Mouse (Mus musculus): Measurements from ENCODE around the gene Dpp6.

Dpp6 gene

DNA sequence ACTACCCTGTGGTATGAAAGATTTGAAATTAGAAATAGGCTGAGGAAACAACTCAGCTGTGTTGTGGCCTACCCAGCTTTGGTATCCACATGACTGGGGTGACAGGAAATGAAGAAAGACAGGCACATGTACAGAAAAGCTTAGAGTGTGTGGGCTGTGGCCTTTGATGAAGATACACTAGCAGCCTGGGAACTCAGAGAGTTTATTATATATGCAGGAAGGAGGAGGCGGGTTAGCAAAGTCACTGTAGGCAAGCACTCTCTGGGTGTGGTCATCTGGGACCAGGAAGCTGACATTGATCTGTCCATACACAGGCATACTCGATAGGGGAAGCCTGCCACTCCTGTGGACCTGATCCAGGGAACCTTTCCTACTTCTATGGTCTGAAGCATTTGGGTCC lies 487.1 kb downstream of the Dpp6 start:
- DNase-seq = no peak

DNA sequence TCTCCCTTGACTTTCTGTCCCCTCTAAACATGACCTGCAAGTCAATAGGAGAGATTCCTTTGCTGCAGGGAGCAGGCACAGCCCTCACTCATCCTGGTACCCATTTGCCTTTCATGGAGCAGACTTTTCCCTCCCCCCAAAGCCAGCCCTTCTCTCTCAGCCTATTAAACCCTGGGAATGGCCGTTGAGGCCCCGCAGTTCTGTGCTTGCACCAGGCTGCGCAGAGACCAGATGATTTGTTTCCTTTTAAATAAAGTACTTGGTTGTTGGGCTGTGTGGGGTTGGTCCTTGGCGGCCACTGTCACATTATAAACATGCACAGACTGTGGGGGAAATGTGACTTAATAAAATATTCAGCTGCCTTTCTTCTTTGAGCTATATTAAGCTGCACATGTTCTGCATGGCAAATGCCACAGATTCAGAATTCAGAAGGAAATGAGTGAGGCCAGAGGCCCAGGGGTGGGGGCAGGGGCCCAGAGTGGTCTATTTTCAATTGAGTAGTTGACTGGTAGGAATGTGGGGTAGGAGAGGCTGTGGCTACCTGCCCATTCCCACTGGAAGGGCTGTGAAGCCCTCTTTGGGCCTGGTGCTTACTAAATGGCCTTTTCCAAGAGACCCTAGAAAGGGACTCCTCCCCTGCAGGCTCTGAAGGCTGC lies 489.6 kb downstream of the Dpp6 start:
- DNase-seq = peak; percentile 25 to 57

DNA sequence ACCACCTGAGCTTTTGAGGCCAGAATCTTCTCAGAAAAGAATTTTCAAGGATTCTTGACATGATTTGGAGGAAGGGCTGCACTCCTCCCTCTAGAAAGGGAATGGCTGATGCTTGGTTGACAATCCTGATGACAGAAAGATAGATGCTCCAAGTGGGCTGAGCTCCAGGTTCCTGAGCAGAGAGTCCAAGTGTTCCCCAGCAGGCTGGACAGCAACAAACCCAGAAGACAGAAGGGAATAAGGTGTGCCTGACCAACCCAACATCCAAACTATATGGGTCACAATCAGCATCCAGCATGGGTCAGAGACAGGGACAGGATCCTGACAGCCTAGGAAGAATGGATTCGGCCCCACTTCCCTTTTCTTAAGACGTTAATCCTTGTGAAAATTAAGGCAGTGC lies 493.2 kb downstream of the Dpp6 start:
- DNase-seq = peak; percentile 40 to 57

- DNase-seq = no peak
These were observed 499.7 kb downstream of the Dpp6 start for GRCm38 (mm10) chr5:27316674-27317073.

DNA sequence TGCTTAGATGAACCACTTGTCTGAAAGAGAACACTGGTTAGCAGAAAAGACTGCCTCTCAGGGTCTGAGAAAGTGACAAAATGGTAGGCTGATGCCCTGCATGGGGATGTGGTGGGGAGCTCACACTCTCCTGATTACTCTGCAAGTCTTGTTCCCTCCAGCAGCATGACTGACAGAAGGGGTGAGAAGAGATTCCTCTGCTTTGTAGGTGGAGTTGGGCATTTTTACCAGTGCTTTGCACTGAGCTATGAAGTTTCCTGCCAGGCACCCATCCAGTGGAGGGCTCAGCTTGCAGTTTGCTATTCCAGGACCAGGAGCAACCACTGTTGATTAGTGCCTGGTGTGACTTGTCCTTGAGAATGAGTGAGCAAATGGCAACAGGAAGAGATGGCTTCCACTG lies 500.3 kb downstream of the Dpp6 start:
- DNase-seq = no peak

DNA sequence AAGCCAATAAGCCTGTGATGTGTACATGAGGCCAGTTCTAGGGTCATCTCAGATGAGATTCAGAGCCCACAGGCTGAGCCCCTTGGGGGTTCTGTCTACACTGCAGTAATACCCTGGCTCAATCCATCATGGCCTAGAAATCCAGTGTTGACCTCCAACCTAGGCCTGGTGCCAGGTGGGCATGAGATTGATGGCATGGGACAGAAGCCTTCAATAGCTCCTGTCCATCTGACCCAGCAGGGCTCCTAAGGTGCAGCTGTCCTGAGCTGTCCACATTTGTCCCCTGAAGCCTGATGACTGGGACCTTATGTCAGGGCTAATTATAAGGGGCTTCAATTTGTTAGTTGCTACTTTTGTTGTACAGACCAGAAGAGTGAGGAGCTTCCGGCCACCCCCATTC lies 500.8 kb downstream of the Dpp6 start:
- DNase-seq = peak; percentile 43 to 62

DNA sequence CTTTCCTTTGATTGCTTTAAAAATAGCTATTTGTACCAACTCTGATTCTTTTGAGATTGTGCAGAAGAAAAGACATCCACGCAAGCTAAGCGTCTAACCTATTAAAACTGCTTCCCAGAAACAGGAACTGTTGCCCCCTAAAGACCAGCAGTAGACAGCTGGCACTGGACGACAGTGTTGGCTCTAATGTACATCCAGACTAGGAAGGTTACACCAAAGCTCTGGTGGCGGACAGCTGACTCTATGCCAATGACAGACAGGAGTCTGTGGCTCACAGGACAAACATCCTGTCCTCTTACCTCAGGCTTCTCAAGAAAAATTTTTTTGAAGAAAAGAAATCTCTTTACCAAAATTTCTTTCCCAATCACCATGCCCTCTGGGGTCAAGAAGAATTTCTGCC lies 502.7 kb downstream of the Dpp6 start:
- peak; percentile 39 to 59 for DNase-seq

- no peak for DNase-seq
These were observed 506.1 kb downstream of the Dpp6 start for GRCm38 (mm10) chr5:27322895-27323792.

DNA sequence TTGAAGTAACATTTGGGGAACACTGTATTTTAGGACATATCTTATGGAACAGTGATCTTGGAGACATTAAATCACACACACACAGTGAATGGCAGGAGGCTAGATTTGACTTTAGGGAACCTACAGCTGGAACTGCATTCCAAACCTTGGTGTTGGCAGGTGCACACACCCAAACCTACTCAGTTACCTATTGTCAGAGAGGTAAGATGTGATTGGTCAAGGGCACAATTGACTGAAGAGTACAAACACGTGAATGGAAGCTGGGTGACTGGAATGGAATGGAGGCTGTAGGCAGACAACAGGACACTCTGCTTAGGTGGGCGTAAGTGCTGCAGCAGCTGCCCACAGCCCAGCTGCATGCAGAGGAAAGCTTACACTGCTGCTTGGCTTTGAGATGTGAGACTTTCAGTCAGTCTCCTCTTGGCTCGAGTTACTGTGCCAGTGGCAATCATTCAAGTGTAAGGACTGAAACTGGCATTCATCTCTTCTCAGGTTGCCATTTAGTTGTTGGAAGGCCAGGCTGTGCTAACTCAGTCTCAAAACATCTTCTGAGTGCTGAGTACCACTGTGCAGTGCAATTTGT lies 507.4 kb downstream of the Dpp6 start:
- DNase-seq = peak; percentile 70 to 74

DNA sequence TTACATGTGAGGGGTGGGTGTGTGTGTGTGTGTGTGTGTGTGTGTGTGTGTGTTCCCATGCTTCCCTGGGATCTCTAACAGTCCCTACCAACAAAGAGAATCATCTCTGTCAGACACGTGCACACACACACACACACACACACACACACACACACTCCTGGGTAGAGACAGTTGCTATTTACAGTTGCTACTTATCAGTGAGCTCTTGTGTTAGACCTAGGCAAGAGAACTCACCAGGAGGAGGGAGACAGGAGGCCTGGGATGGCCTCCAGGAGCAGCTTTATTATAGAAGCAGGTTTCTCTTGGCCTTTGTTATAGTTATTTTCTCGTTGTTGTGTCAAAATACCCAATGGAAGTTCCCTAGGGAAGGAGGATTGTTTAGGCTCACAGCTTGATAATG lies 519.7 kb downstream of the Dpp6 start:
- no peak for DNase-seq

GRCm38 (mm10) chr5:27339196-27340030 lies 522.4 kb downstream of the Dpp6 start:
- peak in 1 of 2 experiments; percentile 27 for DNase-seq

DNA sequence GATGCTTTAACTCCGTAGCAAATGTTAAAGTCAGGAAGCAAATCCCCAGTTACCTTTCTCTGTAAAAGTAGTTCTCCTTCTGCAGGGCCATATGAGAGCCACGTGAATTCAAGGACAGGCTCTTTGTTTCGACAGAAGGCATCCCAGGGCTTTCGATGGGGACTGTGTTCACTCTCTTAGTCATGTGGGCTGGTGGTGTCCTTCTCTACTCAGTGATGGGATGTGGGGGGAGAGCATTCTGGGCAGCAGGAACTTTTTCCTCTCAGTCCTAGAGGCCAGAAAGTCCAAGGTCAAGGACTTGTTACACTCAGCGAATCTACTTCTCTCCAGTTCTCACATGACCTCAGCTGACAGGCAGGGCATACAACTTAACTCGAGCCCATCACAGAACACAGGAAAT lies 525.3 kb downstream of the Dpp6 start:
- DNase-seq = no peak

DNA sequence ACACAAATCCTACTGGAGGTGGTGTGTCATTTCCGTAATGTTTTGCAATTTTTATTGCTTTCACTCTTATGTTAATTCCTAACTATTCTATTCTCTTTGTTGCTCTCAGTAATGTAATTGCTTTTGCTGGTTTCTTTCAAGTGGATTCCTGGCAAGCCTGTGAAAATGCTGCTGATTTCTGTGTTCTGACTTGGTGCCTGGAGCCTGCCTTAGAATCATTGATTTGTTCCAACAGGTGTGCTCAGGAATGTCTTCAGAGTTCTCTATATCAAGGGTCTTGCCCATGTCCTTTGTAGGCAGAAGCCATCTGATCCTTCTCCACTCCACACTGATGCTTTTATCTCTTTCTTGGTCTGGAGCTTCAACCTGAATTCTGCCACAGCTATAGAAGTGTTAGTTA lies 526.6 kb downstream of the Dpp6 start:
- no peak for DNase-seq

DNA sequence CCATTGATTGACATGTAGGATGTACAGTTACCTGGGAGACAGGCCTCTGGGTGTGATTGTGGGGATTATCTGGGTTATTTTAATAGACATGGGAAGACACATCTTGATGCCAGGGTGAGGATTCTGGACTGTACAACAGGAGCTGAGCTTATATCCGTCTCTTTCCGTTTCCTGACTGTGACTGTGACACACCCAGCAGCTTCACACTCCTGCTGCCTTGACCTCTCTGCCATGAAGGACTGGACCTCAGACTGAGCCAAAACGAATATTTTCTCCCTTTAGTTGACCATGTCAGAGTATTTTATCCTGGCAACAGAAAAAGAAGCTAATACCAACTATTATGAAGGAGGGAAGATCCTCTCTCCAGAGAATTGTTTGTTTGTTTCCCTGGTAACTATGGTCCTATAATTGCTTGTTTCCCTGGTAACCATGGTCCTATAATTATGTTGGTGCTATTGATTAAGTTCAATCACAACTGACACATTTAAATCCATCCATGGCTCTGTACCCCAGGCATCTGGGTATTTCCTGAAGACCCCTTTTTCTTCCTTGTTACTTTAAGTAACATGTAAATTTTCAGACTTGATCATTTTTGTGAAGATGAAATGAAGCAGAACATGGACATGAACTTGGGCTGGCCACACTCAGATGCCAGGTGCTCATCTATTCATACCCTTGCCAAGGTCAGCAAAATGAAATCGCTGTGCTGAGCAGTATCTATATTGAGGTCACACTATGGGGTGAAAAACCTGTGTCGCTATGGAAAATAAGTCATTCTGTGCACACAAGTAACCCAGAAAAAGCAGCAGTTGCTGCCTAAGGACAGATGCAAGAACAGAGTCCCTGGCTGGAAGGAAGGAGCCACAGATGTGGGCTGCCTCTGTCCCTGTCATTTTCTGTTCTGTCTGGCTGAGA lies 531.4 kb downstream of the Dpp6 start:
- peak; percentile 32 for DNase-seq

DNA sequence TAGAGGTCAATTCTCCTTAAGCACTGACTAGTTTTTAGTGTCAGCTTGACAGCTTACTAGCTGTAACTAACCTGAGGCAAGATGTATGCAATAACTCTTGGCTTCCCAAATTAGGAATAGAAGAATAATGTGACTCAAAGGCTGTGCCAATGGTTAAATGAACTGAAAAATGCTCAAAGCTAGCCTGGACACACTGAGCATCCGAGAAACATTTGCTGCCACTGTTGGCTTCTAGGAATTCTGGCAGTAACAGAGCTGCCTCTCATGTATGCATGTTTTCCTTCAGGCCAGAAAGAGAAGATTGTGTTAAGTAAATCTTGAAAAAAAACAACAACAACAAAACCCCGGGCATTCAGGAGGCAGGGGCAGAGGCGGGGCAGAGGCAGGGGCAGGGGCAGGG lies 540.6 kb downstream of the Dpp6 start:
- peak; percentile 47 to 56 for DNase-seq

DNA sequence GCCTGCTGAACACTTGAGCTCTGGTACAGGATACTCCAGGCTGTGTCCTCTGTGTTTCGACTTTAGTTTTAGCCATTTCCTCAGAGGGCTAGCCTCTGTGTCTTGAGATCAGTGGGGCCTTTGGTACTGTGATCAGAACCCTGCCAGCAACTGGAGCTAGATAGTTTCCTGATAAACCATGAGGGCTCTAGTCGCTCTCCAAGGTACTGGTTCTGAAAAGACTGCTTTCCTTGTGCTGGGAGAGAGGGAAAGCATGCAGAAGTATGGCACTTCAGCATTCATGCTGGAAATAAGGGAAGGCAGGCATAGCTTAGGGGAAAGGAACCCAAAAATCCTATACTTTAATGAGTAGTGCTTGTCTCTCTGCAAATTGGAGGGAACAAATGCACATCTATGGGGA lies 548.9 kb downstream of the Dpp6 start:
- no peak for DNase-seq

DNA sequence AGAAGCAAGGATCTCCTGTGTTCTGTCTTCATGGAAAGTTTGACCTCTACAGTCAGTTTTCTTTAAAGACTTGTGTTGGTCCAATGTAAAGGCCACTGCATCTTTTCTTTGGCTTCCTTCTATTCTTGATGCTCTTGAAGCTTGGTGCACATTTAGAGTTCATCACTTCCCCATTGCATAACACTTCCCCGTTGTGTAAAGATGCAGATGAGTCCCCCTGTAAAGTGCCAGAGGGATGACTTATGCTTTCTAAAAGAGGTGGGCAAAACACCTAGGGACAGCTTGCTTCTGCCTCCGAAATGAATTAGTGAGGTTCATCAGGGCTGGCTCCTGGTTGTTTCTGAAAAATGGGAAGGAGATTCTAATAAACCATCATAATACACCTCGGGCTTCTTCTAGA lies 553.8 kb downstream of the Dpp6 start:
- DNase-seq = no peak

DNA sequence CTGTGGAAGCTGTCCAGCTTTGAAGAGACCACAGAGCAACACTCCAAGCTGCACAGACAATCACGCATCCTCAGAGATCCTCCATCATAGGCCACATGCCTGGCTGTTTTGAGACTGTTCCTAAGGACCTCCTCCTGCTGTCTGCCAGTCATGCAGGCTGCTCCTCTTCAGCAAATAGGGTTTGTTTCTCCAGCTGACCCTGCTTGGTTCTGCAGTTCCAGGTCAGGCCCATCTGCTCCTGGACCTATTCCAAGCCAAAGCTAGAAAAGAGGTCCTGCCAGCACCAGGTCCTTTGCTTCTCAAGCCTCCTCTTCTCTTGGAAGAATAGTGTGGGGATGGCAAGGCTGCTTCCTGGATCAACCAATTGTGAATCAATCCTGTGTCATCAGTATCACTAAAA lies 556.9 kb downstream of the Dpp6 start:
- peak; percentile 82 to 83 for DNase-seq

DNA sequence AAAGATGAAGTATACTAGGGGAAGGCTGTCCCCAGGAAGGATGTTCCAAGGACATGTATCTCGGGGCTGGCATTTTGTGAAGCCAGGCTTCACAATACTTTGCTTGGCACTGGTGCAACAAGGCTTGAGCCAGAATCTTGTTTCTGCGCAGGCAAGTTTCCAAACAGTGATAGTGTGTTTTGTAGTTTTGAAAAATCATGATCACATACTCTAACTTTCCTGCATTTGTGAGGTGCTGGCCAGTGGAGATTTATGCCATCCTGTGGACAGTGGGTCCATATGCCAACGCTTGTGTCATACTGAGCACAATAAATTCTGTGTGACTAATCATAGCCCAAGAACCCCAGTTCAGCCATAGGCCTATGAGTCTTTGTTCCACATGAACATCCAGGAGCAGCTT lies 558.8 kb downstream of the Dpp6 start:
- DNase-seq = peak; percentile 76 to 81

DNA sequence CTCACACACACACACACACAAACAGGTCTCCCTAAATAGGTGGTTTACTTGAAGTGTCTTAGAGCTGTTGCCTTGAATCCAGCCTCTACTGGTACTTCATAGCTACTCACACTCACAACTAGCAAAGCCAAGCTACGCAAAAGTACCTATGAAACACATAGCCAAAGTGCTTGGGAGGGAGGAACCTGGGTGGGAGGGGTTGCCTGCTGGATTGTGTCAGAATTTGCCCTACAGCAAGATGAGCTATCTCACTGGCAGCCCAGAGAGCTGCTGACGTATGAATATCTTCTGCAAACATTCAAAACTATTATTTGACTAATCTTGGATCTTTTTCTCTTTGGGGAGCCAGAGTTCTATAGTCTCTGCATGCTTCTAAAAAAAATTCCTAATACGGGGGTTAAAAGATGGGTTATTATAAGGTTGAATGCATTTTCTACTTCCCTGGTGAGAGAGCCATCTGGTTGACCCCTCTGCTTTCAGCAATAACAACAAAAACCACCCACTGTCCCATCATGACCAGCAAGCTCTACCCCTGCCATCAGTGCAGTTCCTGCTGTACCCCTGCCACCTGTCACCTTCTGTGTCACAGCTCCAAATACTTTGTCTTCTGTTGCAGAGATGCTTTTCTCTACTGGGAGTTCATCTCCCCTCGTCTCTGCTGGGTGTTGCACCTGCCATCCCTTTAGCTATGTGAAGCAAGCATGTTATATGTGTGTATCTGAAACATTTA lies 563.8 kb downstream of the Dpp6 start:
- DNase-seq = peak; percentile 82 to 89

DNA sequence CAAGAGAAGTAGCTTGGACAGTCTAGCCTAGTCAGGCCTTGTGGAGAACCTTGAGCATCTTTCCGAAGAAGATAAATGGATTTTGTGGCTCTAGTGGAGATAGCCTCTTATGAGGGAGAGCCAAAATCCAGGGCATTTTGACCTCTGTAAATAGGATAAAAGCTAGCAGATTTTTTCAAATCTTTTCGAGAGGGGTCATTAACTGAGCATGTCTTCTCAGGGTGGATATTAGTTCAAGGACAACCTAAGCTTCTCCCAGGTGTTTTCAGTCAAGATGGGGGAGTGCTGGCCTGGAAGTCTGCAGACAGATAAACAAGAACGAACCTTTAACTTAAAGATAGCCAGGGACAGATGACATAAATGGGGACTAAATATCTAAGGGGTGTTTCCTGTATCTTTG lies 581.4 kb downstream of the Dpp6 start:
- DNase-seq = no peak
